Mouse (Mus musculus) embryonic facial prominence, embryonic 14.5 days (tissue): Measurements from ENCODE around the gene H1foo. TPM values are rescaled to one million over a fixed set of nuclear protein-coding genes. Genes with fewer than 3 reads are reported as not detected.

Source experiments
- polyA plus RNA-seq: library from polyadenylated mRNA; unstranded; fragments of >200 nt; fragmentation: Nextera tagmentation; extraction: Ambion mirVana; gene quantifications from 2 replicates; pipeline ENCODE4 v1.2.1, GENCODE M21; 2014

The H1foo gene
- polyA plus RNA-seq, 1 experiment from 2014 or later: not detected

Other genes with a start within 250 kb of the H1foo start
- 7.5 and 7.8 TPM in 2 replicates for gene Tmem40, start 182.5 kb upstream of the H1foo start, polyA plus RNA-seq
- gene Cand2, start 170.4 kb upstream of the H1foo start, polyA plus RNA-seq: 36.9 and 42.6 TPM in 2 replicates
- 2,245 and 2,432 TPM in 2 replicates for gene Rpl32, start 136.2 kb upstream of the H1foo start, polyA plus RNA-seq
- 0.79 and 0.89 TPM in 2 replicates for gene Efcab12, start 106.5 kb upstream of the H1foo start, polyA plus RNA-seq
- 13.3 and 13.4 TPM in 2 replicates for gene Mbd4, start 91.6 kb upstream of the H1foo start, polyA plus RNA-seq
- gene Ift122, start 91.5 kb upstream of the H1foo start, polyA plus RNA-seq: 20.4 and 21.8 TPM in 2 replicates
- gene Rho, start 13.2 kb upstream of the H1foo start, polyA plus RNA-seq: 0.51 and 1.0 TPM in 2 replicates
- gene Plxnd1, start 50.1 kb downstream of the H1foo start, polyA plus RNA-seq: 45.5 and 46.9 TPM in 2 replicates
- 10.7 and 11.1 TPM in 2 replicates for gene Tmcc1, start 248.5 kb downstream of the H1foo start, polyA plus RNA-seq